Mouse (Mus musculus): ENCODE results near the gene Cpe. TPM values are rescaled to one million over a fixed set of nuclear protein-coding genes. Genes with fewer than 3 reads are reported as not detected.

Cpe gene
- 219 and 229 TPM in 2 replicates for polyA plus RNA-seq (2015; fragmentation: Nextera tagmentation; extraction: Ambion mirVana)

DNA sequence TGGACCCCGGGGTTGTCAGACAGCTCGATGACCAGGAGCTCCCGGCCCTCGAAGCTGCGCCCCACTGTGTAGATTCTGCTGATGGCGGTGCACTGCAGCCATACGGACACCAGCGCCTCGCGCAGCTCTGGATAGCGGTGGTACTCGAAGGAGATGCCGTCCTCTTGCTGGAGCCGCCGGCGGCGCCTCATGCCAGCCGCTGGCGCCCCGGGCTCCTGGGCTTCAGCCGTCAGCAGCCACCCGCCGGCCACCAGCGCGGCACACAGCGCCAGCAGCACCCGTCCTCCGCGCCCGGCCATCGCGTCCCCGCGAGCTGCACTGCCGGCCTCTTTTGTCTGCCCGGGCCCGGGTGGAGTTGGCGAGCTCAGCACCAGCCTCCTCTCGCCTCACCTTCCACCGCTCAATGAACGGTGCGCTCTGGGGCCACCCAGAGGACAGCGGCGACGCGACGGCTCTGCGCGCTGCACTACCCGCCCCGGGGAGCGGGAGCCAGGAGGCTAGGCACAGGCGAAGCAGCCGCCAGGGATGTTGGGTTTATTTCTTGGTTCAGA, at the start of gene Cpe:
Gene Cpe, minus strand, starts transcription at position 404 of the 551 bp plus-strand sequence.
- peaks cover 15% of the 10 kb centered on the region for H3K4me1 ChIP-seq
- ATAC-seq (ENCODE audit: insufficient number of reproducible peaks, low FRiP score, low TSS enrichment, low read depth): peak; percentile 96
- peak within 1 kb of the TSS; percentile 82 for H3K9ac ChIP-seq
- H3K27me3 ChIP-seq: no peaks in the 10 kb centered on the region
- H3K4me2 ChIP-seq (replicated peaks): peak within 1 kb of the TSS; percentile 89
- under 1% methylated on average over 53 of the region's 54 CpGs for WGBS
- peak within 1 kb of the TSS; percentile 84 for H3K27ac ChIP-seq (replicated peaks)
- H3K9me3 ChIP-seq (replicated peaks): no peaks in the 10 kb centered on the region
- H3K36me3 ChIP-seq: no peaks in the 10 kb centered on the region
- H3K4me3 ChIP-seq (replicated peaks): peak within 1 kb of the TSS; percentile 70

DNA sequence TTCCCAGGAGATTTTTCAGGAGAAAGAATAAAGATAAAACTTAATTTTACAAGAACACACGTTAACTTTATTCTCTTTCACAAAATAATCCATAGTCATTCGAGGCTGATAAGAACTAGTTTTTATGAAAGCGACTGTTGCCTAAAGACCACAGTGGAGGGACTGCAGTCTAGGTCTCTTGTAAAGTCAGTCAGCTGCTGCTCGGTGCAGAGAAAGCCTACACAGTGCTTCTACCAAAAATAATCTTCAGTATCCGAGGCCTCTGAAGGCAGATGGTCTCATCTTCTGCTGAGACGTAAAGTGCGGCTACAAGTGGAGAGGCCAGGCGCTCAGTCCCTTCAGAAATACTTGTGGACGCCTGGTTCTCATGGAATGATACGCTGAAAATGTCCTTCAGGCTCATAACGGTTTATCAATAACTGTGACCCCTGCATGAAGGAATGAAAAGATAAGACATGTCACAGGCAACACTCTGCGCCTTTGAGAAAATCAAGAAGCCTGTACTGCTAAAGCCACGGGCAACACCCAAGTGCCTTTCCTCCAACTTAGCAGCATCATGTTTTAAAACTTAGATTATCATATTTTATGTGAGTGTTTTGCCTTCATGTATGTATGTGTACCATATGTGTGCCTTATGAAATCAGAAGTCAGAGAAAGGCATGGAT, 47.8 kb upstream of the Cpe start:
- no peak overlapping the region for H3K4me3 ChIP-seq (replicated peaks)
- no peak overlapping the region for H3K27ac ChIP-seq (replicated peaks)
- H3K36me3 ChIP-seq: no peaks in the 10 kb centered on the region; the same call in 1 of the 2 replicates
- no peak overlapping the region for H3K4me2 ChIP-seq (replicated peaks)
- WGBS: 89% methylated on average over 13 of the region's 13 CpGs
- H3K9me3 ChIP-seq (replicated peaks): no peaks in the 10 kb centered on the region
- H3K27me3 ChIP-seq: no peaks in the 10 kb centered on the region
- H3K9ac ChIP-seq: no peak overlapping the region
- no peak for ATAC-seq (ENCODE audit: insufficient number of reproducible peaks, low FRiP score, low TSS enrichment, low read depth)
- no peaks in the 10 kb centered on the region for H3K4me1 ChIP-seq

DNA sequence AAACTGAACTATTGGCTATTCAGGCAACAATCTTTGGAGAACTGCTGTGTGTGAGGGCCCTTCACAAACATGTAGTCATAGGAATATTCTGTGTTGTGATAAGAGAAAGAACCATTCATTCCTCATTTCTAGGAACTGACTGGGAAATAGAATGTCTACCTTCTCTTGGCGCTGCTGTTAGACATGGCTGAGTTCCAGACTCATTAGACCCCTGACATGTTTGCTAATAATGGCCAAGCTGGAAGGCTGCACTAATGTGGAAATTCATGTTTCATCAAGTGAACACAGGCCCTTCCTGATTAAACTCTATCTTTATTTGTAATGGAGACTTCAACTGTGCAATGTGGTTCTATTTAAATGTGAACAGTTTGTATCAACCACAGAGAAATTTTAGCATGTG, 46.1 kb upstream of the Cpe start:
- Histone ChIP-seq H3K9ac (no peak overlapping the region), H3K9me3 (replicated peaks) (no peaks in the 10 kb centered on the region), H3K4me3 (replicated peaks) (no peak overlapping the region), H3K27ac (replicated peaks) (no peak overlapping the region), H3K36me3 (no peaks in the 10 kb centered on the region; the same call in 1 of the 2 replicates), H3K4me2 (replicated peaks) (no peak overlapping the region), H3K4me1 (no peaks in the 10 kb centered on the region), H3K27me3 (no peaks in the 10 kb centered on the region)
- ATAC-seq (ENCODE audit: insufficient number of reproducible peaks, low FRiP score, low TSS enrichment, low read depth): no peak
- 46% methylated on average over 1 of the region's 1 CpGs for WGBS

DNA sequence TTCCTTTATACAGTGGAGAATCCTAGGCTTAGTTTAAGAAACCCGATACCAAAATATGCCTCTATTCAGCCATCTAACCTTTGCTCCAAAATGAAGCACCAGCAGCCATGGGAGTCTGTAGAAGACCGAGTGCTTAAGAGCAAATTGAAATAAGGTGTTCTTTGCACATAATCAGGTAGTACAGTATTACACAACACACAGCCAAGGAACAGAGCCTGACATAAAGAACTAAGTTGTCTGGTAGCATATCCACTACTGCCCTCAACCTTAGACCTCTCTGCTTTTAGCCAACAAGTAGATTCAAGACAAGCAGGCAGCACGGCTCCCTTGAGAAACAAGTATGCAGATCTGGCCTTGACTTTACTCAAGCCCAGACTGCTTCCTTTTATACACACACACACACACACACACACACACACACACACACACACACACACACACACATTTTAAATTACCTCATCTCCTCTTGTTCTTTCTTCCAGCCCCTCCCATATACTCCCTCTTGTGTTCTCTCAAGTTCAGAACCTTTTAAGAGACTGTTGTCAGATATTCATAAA, 44.0 kb upstream of the Cpe start:
- Histone ChIP-seq H3K4me2 (replicated peaks) (no peak overlapping the region), H3K9ac (no peak overlapping the region), H3K9me3 (replicated peaks) (no peaks in the 10 kb centered on the region), H3K27me3 (no peaks in the 10 kb centered on the region), H3K36me3 (no peaks in the 10 kb centered on the region), H3K27ac (replicated peaks) (no peak overlapping the region), H3K4me3 (replicated peaks) (no peak overlapping the region), H3K4me1 (peaks cover 10% of the 10 kb centered on the region)
- ATAC-seq (ENCODE audit: insufficient number of reproducible peaks, low FRiP score, low TSS enrichment, low read depth): no peak
- 66% methylated on average over 3 of the region's 3 CpGs for WGBS

DNA sequence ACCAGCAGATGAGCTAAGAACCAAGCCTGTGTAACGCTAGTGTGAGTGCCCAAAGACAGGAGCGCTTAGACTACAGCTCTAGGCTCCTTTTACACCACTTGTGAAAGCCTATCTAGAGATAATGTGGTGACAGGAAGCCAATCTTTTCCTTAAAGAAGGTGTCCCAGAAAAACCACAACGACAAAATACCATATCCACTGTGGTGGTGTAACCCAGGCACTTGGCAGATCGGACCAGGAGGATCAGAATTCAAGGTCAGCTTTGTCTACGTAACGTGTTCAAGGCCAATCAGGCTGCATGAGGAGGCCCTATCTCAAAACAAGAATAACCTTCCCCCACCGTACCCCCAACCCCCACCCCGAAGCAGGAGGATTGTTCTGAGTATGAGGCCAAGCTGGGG, 42.3 kb upstream of the Cpe start:
- no peak overlapping the region for H3K4me2 ChIP-seq (replicated peaks)
- 77% methylated on average over 8 of the region's 8 CpGs for WGBS
- H3K27ac ChIP-seq (replicated peaks): no peak overlapping the region
- no peak for ATAC-seq (ENCODE audit: insufficient number of reproducible peaks, low FRiP score, low TSS enrichment, low read depth)
- no peaks in the 10 kb centered on the region for H3K27me3 ChIP-seq
- no peak overlapping the region for H3K4me3 ChIP-seq (replicated peaks)
- H3K4me1 ChIP-seq: peaks cover 11% of the 10 kb centered on the region
- no peaks in the 10 kb centered on the region for H3K9me3 ChIP-seq (replicated peaks)
- H3K9ac ChIP-seq: no peak overlapping the region
- peaks cover 7% of the 10 kb centered on the region for H3K36me3 ChIP-seq

DNA sequence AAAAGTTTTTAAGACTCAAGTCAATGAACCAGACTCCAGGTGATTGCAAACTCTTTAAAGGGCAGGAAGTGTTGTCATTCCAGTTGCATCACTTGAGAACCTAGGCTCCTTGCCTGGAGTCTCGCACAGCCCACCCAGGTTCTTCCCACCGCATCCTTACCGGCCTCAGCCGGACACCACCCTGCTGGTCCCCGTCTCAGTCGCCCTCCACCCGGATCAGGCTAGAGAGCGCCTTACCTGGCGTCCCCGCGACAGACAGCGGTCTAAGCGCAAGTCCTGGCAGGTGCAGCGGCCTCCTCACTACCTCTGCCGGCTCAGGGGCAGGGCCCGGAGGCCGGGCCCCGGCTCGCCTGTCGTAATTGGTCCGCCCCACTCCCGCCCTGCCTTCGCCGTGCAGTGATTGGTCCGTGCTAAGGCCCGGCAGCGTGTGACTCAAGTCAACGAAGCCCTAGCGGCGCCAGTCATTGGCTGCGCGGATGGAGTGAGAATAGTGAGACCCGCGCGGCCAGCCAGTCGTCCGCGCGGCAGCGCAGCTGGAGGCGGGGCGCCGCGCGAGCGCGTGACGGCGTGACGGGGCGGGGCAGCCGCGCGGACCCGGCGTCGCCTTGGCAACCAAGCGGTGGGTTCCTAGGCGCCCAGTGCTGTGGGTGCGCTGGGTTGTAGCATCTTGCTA, 40.6 kb upstream of the Cpe start, which contains the start of gene Msmo1:
Gene Msmo1, minus strand, starts transcription at position 522 of the 673 bp plus-strand sequence.
- Histone ChIP-seq H3K4me1 (peaks cover 11% of the 10 kb centered on the region), H3K4me2 (replicated peaks) (peak within 1 kb of the TSS; percentile 65), H3K27me3 (no peaks in the 10 kb centered on the region), H3K36me3 (peaks cover 9% of the 10 kb centered on the region), H3K4me3 (replicated peaks) (peak within 1 kb of the TSS; percentile 63), H3K27ac (replicated peaks) (peak within 1 kb of the TSS; percentile 68; the same call in 1 of the 2 replicates), H3K9me3 (replicated peaks) (no peaks in the 10 kb centered on the region), H3K9ac (peak within 1 kb of the TSS; percentile 41; the same call in 1 of the 2 replicates)
- ATAC-seq (ENCODE audit: insufficient number of reproducible peaks, low FRiP score, low TSS enrichment, low read depth): peak; percentile 100
- under 1% methylated on average over 60 of the region's 60 CpGs for WGBS

DNA sequence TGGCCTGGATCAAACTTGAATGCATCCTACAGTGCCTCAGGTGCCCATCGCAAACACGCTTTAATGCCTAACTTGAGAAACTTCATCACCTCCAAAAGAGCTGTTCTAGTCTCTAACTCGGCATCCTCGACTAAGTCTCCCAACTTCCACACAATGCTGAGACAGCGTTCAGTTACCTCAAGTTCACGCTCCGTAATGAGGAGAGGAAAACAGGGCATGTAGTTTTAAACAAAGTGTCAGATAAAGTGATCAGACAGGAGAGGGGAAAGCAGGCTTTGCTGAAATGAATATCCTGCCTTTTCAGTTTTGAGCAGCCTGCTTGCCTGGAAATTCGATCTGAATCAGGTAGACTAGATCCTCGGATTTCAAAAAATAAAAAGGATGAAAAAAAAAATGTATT, 39.7 kb upstream of the Cpe start:
- ATAC-seq (ENCODE audit: insufficient number of reproducible peaks, low FRiP score, low TSS enrichment, low read depth): no peak
- WGBS: 6% methylated on average over 9 of the region's 9 CpGs
- Histone ChIP-seq H3K27me3 (no peaks in the 10 kb centered on the region), H3K4me2 (replicated peaks) (peak overlapping the region; percentile 65), H3K4me1 (peaks cover 11% of the 10 kb centered on the region), H3K36me3 (peaks cover 11% of the 10 kb centered on the region), H3K9me3 (replicated peaks) (no peaks in the 10 kb centered on the region), H3K9ac (peak overlapping the region; percentile 41; the same call in 1 of the 2 replicates), H3K27ac (replicated peaks) (no peak overlapping the region), H3K4me3 (replicated peaks) (peak overlapping the region; percentile 63)

DNA sequence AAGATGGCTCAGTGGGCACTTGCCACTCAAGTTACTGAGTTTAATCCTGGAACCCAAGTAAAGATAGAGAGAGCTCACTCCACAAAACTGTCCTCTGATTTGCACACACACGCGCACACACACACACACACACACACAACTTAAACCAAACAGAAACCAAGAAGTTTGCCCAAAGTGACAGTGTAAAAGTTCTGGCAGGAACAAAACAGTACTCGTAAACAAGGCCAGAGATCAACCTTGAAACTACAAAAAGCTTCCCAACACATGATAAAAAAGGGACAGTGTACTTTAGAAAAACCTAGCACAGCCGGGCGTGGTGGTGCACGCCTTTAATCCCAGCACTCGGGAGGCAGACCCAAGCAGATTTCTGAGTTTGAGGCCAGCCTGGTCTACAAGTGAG, 35.3 kb upstream of the Cpe start:
- H3K4me1 ChIP-seq: peaks cover 11% of the 10 kb centered on the region
- H3K4me2 ChIP-seq (replicated peaks): no peak overlapping the region
- H3K9ac ChIP-seq: no peak overlapping the region
- ATAC-seq (ENCODE audit: insufficient number of reproducible peaks, low FRiP score, low TSS enrichment, low read depth): no peak
- H3K9me3 ChIP-seq (replicated peaks): no peaks in the 10 kb centered on the region
- H3K27ac ChIP-seq (replicated peaks): no peak overlapping the region
- 84% methylated on average over 7 of the region's 7 CpGs for WGBS
- peaks cover 44% of the 10 kb centered on the region for H3K36me3 ChIP-seq
- no peak overlapping the region for H3K4me3 ChIP-seq (replicated peaks)
- H3K27me3 ChIP-seq: no peaks in the 10 kb centered on the region

DNA sequence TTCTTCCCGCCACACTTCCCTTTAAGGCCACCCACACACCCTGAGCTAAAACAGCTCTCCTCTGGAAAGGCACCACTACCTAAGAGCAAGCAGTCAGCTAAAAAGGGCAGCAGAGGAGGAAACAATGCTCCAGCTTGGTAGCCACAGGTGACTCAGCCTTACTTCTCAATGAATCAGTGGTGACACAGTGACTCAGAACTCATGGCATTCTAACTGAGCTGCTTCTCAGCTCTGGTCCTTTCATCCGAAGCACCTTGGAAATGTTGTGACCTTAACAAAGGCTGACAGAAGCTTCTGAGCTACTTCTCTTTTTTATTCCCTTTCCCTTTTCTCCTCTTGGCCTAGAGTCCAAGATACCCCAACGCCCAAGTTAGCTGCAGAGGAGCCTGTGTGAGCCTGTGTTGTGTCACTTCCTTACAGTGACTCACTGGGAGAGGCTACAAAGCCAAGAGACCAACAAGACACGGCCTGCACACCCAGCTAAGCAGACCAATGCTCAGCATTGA, 33.4 kb upstream of the Cpe start:
- Histone ChIP-seq H3K27ac (replicated peaks) (no peak overlapping the region), H3K4me2 (replicated peaks) (no peak overlapping the region), H3K27me3 (no peaks in the 10 kb centered on the region), H3K9ac (no peak overlapping the region), H3K4me3 (replicated peaks) (no peak overlapping the region), H3K4me1 (no peaks in the 10 kb centered on the region), H3K9me3 (replicated peaks) (no peaks in the 10 kb centered on the region), H3K36me3 (peaks cover 55% of the 10 kb centered on the region)
- WGBS: 83% methylated on average over 4 of the region's 4 CpGs
- no peak for ATAC-seq (ENCODE audit: insufficient number of reproducible peaks, low FRiP score, low TSS enrichment, low read depth)

DNA sequence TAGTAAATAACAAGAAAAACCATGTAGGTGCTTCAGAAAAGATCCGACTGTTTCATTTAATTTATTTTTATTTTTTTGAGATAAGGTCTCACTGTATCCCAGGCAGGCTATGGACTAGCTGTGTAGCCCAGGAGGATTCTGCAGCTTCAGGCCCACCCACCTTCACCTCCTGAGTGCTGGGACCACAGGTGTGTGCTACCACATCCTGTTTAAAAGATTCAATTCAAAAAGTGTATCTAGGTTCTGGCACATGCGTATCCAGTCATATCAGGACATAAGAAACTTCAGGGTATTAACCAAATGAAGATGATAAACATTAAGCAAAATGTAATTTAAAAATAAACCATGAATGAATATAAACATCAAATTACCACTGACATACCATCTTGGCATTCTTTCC, 30.4 kb upstream of the Cpe start:
- Histone ChIP-seq H3K27me3 (no peaks in the 10 kb centered on the region), H3K4me1 (no peaks in the 10 kb centered on the region), H3K9me3 (replicated peaks) (no peaks in the 10 kb centered on the region), H3K9ac (no peak overlapping the region), H3K4me2 (replicated peaks) (no peak overlapping the region), H3K4me3 (replicated peaks) (no peak overlapping the region), H3K27ac (replicated peaks) (no peak overlapping the region), H3K36me3 (peaks cover 62% of the 10 kb centered on the region)
- ATAC-seq (ENCODE audit: insufficient number of reproducible peaks, low FRiP score, low TSS enrichment, low read depth): no peak
- 88% methylated on average over 2 of the region's 2 CpGs for WGBS

DNA sequence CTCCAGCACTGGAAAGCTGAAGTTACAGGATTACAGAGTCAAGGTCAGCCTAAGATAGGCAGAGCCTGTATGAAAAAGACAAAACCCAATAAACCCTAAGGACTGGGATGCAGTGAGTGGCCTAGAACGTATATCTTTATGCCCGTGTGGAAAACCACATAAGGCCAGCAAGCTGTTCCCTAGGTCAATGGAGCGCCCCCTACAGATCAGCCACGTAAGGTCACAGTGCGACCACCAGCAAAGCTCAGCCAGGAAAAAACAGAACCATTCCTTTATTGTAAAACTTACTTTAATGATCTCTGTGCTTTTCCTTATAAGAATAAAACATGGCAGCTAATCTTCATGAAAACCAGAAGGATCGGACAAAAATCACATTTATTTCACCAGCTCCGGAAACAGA, 25.0 kb upstream of the Cpe start:
- Histone ChIP-seq H3K27me3 (no peaks in the 10 kb centered on the region), H3K4me2 (replicated peaks) (no peak overlapping the region), H3K9ac (no peak overlapping the region), H3K9me3 (replicated peaks) (no peaks in the 10 kb centered on the region), H3K4me1 (no peaks in the 10 kb centered on the region), H3K27ac (replicated peaks) (no peak overlapping the region), H3K36me3 (peaks cover 49% of the 10 kb centered on the region), H3K4me3 (replicated peaks) (no peak overlapping the region)
- no peak for ATAC-seq (ENCODE audit: insufficient number of reproducible peaks, low FRiP score, low TSS enrichment, low read depth)
- WGBS: 85% methylated on average over 7 of the region's 7 CpGs
